Mouse (Mus musculus) urinary bladder, postnatal 4 days (tissue): Measurements from ENCODE around the gene Ppp4r3a.

Source experiments
- DNase-seq, 2 experiments: peaks; one replicate each; pipeline ENCODE4 v3.0.0; 2021 to 2022; ENCODE audit warnings: low spot score in 2 of 2

Ppp4r3a gene

DNA sequence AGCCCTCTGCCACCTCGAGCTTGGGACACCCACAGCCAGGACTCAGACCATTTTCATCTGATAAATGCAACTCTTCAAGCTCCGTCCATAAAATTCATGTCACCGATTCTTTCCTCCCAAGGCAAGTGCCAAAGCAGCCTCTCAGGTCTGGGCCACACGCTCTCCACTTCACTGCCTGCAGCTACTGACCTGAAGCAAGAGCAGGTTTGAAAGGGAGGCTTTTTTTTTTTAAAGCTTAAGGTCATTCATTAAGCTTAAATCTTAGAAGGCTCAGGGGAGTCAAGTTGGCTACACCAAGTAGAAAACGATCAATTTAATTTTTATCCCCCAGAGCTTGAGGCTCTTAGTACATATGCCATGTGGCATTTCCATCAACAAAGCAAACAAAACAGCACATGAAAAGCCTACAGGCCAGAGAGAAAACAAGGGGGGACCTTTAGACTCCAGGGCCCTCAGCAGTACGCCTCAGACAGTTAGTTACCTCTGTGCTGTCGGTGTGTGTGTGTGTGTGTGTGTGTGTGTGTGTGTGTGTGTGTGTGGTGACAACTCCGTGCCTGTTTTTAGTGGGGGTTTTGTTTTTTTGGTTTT, 70.3 kb downstream of the Ppp4r3a start:
- DNase-seq, result no peak

DNA sequence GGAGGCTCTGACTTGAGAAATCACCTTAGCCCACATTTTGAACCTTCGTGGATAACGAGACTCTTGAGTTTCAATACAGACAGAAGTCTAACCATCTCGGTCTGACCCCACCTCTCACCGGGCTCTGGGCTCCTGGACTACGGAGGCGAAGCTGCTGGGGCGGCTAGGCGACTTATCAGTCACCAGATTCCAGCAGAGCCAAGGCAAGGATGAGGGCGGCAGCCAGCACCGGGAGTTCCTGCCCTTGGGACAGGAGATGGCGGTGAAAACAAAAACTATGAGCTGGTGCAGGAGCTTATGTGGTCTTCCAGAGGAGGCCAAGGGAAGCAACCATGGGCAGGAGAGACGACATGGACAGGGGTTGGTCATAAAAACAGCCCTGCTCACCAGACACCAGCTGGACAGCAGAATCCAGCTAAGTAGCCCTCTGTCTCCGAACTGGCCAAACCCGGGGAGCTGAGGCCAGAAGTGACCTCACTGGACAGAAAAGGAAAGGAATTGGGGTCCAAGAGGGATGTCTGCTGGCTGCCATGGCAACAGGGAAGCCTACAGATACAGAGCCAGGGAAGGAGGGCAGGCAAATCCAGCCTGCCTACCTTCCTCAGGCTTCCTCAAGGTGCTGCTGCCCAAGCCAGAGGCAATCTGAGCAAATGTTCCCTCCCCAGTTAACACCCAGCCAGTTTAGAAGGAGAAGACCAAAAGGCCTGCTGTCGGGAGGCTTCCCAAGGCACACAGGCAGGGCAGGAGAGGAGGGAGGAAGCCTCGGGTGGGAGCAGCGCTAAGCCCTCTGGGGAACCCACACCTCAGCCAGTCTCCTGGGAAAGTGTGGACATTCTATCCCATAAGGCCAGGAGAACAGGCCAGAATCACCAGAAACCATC, 71.1 kb downstream of the Ppp4r3a start:
- DNase-seq, result no peak

DNA sequence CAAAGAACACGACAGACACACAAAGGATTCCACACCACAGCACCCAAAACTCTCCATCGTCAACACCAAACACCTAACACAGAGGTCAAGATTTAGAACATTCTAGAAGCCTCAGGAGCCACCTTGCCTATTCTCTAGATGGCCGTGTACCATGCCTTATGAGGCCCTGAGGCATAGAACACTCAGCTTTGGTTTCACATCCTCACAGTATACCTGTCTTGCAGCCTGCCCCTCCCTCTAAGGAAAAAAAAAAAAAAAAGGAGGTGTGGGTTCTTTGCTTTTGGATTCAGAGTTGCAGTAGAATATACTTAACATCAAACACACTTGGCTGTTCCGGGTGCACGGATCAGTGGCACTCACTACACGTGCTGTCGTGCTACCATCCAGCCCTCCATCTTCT, 72.5 kb downstream of the Ppp4r3a start:
- no peak for DNase-seq

DNA sequence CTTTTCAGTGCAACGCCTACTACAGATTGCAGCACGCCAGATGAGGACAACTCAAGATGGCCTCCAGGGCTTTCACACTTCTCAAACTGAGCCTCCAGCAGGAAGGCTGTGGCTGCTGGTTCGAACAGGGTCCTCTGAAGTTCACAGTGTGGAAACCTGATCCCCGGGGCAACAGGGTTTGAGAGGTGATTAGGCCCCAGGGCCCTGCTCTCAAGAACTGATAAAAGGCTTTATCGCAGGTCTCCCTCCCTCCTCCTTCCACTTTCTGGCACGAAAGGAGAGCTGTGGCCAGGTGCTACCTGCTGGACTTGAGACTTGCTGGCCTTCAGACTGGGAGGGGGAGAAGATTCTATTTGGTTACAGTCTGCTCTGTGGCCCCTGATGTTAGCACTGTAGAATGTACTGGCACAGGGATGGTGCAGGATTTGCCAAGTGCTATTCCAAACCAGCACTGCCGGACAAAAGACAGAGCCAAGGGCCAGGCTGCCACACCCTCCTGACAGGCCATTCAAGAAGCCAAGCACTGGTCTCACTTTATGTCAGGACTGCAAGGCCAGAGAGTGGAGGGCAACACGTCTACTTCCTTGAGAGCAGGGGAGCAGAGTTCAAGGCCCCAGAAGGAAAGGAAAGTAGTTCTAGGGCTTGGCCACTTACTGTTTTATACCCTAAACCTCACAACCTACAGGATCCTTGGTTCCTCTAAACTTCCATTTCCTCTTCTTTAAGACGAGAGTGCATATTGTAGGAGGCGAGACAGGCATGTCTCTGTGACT, 73.2 kb downstream of the Ppp4r3a start:
- DNase-seq, result no peak

DNA sequence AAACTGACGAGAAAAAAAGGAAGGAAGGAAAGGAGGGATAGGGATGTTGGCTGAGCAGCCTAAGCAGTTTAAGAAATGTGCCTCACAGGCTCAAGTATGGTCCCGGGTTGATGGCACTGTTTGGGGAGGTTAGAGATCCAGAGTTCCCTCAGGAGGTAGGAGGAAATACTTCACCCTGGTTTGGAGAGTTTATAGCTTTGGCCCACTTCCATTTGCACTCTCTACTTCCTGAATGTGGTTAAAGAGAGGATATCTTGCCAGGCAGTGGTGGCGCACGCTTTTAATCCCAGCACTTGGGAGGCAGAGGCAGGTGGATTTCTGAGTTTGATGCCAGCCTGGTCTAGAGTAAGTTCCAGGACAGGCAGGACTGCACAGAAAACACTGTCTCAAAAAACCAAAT, 74.3 kb downstream of the Ppp4r3a start:
- DNase-seq, result no peak

DNA sequence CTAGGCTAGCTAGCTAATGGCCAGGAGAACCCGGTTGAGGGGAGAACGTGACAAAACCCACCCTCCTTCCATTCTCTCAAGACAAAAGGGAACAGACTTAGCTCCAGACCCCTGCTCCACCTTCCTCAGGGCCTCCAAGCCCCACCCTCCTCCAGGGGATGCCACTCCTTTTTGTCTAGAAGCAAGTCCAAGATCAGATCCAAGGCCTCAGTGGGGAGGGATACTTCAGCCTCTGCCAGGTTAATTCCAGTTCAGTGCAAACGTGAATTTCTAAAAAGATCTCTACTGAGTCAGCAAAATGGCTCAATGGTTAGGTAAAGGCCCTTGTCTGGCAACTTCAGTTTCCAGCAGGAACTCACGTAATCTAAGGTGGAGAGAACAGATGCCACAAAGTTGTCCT, 74.9 kb downstream of the Ppp4r3a start:
- no peak for DNase-seq

DNA sequence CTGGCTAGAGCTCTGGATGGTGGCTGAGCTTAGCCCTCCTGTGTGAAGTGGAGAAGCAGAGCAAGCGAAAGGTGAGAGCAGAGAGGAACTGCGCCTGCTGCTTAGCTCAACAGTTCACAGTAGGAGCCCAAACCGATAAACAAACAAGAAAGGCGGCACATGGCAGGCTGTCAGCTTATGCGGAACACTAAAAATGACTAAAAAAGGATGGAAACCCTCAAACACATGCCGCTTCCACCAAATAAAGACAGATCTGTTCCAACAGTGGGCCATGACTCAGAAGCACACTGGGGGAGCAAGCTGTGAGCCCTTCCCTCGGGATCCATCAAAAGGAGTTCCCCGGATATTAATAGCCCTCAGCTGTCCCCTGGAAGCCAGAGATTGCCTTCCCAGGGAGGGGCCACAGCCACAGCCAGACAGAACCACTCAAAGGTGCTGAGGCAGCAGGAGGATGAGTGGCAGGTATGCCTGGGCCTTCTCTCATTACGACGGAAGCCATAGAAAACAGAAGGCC, 75.5 kb downstream of the Ppp4r3a start:
- DNase-seq, result no peak

DNA sequence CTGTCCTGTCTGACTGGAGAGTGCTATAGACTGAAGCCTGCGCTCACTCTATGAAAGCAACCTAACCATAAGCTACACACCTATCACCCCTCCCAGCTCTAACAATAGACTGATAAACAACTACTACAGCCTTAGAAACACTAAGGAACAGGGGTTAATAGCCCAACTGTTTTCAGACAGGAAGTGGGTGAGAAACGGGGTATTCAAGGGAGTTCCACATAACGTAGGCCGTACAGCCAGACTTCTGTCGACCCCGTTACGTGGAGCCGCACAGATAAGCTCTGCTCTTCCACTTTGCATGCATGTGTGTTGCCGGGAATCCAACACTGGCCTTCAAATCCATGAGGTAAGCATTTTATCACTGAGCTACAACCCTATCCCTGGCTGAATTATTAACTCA, 76.1 kb downstream of the Ppp4r3a start:
- no peak for DNase-seq

DNA sequence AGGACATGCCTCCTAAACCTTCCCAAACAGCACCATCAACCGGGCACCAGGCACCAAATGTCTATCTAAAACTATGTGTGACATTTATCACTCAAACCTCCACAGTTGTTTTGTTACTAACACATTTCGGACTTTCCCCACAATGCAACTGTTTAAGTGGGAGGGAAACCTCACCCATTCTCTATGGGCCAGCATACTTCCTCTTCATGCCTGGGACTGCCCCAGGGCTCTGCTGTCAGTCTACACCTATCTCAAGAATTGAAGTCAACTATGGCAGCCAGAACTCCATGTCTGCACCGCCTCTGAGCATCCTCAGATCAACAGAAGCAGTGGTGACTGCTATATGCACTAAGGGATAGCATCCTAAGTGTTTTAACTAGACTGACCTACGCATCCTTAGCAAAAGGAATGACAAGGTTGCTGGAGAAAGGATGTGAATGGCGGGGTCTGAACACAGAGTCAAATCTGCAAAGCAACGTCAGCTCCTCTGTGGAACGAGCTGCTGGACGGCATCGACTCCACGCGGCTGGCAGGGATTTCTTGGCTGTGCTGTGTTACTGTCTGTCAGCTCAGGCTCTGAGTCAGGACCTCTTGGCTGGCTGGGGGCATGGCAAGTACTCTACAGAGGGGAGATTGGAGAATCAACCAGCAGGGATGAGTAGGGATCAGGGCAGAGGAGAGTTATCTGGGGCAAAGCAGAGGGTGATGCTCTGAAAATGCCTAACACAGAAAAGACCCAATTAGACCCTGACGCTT, 77.7 kb downstream of the Ppp4r3a start:
- no peak for DNase-seq

DNA sequence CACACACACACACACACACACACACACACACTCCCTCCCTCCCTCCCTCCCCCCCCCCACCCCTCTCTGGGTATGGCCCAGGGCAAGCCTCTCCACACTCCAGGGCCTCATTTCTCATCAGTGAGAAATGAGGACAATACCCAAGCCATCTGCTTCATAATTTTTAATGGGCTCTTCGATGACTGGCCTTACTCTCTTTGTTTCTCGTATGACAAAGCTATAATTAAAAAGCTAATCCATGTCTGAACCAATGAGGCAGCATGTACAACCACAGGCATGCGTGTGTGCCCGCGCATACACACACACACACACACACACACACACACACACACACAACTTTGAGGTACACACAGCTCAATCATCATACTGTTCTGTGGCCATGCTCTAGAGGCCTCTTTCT, 78.5 kb downstream of the Ppp4r3a start:
- DNase-seq, result no peak

DNA sequence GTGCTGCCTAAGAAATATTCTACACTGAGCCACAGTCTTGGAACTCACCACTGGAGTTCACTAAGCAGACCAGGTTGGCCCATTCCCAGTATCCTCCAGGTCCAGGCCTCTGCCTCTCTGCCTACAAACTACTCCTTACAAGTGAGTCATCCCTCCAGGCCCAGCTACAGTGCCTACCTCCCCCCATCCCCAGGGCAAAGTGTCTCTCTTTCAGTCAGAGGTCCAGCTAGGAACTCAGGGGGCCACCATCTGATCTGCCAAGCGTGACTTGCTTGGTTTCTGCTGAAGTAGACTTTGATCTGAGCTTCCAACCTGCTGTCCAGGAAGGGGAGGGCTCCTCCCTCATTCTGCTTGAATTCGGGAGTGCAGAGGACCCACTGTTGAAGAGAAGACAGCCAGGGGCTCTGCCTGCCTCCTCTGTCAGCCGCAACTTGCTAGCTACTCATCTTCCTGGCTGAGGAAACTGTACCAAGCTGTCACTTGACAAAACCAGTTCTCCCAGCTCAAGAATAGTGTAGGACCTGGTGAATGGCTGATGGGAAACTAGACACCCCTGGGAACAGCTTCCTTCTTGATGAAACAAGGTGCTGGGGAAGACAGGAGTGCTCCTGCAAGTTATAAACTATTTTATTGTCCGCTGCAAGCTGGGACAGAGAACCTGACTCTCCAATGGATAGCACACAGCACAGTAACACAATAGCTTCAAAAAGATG, 80.5 kb downstream of the Ppp4r3a start:
- DNase-seq, result no peak

DNA sequence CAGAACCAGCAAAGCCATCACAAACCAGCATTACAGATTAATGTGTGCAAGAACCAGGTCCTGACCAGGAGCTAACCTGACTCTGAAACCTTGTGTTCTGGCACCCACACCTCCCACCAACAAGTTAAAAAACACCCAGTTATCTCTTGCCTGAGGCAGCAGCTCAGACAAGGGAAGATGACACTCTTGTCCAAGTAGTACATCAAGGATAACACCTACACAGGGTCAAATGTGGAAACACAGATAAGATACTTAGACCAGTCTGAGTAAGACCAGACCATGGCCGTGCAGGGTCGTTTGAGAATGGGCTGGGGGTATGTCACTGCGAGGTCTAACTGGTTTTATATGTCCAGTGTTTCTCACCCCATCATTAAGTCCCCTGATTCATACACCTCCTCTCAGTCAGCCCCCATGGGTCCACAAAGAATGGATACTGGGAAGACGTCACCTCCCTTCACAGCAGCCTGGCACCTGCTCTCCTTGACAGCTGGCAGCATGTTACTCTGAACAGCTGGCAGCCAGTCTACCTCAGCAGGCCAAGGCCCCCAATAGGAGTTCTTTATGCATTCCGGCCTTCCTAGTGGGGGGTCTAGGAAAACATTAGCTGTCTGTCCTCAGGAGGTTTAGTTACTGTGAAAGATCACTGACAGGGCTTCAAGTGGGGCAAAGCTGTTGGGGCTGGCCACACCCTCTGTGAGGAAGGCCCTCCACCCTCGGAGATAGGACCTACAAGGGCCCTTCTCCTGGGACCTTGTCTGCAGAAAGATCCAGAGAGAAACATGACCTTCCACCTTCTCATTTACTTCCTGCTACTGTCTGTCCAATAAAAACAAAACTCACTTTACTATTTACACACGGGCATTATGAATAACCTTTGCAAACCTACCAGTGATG, 84.2 kb downstream of the Ppp4r3a start:
- DNase-seq, result no peak

DNA sequence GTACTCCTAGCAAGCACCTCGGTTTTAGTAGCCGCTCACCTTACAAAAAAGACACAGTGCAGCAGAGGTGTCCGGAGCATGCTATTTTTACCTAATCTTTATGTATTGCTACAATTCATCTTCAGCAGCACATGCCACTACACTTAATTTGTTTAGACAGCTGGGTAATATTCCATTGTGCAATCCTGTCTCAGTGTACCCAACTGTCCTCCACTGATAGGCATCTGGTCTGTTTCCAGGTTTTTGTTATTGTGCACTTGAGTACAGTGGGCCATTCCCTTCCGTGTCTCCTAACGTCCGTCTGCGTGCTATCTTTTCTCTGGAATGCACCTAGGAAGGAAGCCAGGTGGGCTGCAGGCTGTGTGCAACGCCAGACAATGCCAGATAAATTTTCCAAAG, 84.9 kb downstream of the Ppp4r3a start:
- no peak for DNase-seq

DNA sequence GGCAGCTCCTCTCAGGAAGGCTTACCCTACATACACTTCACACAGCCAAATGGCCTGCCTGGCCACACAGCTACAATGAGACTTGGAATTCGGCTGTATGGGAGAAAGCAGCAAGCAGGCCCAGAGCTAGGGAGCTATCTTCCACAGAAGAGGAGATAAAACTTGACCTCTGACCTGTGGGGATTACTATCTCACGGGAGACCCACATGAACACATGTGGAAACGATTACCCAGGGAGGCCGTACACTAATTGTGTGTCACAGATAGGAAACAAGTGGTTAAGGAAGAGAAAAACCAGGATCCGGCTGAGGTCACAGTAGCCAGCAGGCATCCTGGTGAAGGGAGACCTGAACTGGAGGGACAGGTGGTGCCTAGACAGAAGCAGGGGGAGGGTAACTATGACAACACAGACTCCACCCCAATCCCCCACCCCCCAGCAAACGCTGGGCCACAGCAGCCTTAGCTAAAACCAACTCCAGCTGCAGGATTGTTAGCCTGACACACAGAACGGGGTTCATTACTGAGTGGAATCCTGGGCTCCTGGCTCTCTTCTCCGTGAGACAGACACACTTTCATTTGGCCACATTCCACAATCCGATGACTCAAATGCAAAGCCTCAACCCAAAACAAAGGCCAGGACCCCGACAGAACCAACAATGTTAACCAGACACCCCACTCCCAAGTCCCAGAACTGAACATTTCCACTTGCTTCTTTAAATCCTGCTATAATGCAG, 85.5 kb downstream of the Ppp4r3a start:
- no peak for DNase-seq

DNA sequence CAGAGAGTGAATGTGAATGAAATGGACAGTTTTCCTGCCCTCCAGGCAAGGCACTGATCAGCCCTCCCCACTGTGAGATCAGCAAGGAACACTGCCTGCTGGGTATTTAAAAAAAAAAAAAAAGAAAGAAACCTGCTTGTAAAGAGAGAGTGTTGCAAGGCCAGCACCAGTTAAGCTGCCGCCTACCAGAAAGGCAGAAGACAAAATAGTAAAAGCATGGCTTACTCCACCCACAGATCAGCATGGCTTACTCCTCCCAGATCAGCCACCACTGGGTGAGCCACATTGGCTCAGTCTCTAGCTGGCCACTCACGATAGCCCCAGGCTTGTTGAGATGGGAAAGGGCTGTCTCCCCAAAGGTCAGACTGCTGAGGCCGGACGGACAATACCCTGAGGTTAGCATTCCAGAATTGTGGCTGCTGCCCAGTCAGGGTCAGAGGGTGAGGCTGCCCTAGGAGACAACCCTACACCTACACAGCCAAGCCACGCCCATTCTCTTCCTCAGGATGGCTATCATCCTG, 87.1 kb downstream of the Ppp4r3a start:
- no peak for DNase-seq

DNA sequence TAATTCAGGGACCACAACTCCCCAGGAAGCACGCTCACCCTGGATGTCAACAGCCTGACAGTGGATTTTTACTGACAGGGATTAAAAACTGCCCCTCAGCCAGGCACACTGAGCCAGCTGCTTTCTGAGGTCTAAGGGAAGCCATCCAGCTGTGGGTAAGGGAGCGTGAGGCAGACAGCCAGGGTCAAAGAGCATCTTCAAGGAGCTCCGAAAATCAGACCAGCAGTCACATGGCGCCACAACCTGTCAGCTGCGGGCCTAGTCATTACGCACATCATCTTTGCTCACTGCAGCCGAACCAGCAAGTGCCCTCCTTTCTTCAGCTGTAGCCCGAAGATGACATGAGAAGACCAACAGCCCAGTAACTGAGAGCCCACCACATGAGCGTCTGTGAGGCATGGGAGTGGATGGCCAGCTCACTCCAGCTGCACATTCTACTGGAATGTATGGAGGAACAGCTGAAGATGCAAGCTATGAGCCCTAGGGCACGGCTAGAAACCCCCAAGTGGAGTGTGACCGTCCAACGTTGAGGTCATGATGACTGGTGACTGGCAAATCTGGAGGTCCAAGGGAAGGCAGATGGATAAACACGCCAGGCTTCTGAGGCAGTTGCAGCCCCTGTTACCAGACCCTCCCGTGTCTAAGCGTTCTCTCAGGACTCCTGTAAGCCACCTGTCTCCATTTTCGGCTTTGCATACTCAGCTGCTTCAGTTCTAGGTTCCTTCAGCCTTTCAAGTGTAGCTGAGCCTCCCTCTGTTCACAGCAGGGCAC, 87.7 kb downstream of the Ppp4r3a start:
- no peak for DNase-seq

DNA sequence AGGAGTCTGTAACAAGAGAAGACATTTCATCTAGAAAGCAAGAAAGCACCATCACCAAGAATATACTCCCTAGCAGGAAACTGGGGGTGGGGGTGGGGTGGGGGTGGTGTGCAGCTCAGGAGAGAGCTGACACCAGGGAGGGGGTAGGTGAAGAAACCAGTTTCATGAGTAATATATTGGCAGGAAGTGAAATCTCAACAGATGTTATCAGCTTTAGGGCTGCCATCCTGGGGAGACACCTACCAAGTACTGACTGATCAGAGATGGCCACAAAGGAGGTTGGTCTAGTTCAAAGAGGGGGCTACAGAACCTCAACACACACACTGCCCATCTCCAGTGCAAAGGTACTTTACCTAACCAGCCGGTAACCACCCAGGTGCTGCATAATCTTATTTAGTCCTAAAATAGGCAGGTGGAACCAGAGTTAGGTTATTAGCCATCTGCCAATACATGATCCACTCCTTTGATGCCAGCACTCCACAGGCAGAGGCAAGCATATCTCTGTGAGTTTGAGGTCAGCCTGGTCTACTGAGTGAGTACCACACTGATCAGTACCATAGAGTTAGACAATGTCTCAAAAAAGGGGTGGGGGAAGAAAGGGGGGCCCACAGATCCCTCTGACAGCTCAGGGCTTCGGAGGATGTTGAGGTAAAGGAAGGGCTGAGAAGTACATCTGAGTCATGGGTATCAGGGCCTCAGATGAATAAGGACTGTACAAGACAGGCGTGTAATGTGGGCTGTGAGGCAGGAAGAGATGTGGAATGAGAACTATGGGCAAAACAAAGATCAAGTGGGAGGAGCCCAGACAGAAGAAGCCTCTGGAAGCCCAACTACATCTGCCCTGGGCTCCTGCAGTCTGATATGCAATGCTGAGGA, 89.1 kb downstream of the Ppp4r3a start:
- DNase-seq, result no peak
